Mouse (Mus musculus) G1E (cell line): ENCODE measurements around the gene B230219D22Rik.

ENCODE experiments used
- CTCF ChIP-seq: IDR thresholded peaks from 2 replicates; pipeline ENCODE4 v1.5.1; 2012; ENCODE audit warnings: low read depth, low read length, inconsistent platforms, mixed read lengths
- POLR2AphosphoS5 ChIP-seq: IDR thresholded peaks from 2 replicates; pipeline ENCODE4 v1.6.1; 2012; ENCODE audit warnings: low read depth, low read length, inconsistent platforms; ENCODE audit not compliant: insufficient replicate concordance

DNA sequence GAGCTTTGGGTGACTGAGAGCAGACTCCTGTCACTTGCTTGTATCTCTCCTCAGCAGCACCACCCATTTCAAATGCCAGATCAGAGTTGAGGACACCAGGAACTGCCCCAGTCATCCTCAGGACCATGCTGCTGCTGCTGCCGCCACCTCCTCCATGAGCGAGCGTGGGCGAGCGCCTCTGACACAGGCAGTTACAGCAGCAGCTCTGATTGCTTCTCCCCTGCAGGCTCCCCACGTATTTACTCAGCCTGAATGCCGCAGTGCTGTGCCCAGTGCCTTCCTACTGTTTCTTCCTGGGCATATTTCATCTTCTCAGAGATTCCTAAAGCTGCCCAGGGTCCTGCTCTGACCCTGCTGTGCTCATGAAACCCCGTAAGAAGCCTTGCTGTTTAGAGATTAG is 49.4 kb downstream of the B230219D22Rik start:
- TF ChIP-seq CTCF (no peak), POLR2AphosphoS5 (no peak)
